Mouse (Mus musculus) megakaryocyte-erythroid progenitor cell, adult 5-6 weeks (primary cell): ENCODE data around the gene Wwox. TPM values are rescaled to one million over a fixed set of nuclear protein-coding genes. Genes with fewer than 3 reads are reported as not detected.
"Not testable (repeated sequence)": the region's sequence is repeated elsewhere in the genome, so short reads cannot be mapped to it uniquely, and the experiment has no call there.

ENCODE experiments used
- ATAC-seq: replicated peaks from 2 replicates; pipeline ENCODE4 v1.8.0; 2016; ENCODE audit warnings: mild to moderate bottlenecking, inconsistent platforms; ENCODE audit not compliant: severe bottlenecking, poor library complexity, low FRiP score, low TSS enrichment
- total RNA-seq, 2 experiments: library from RNA; stranded (forward) in 1 of 2; stranded (reverse) in 1 of 2; fragments of 200-1000, 215-1000 nt in 1 of 2; fragments of >200 nt in 1 of 2; fragmentation: Nextera tagmentation in 1 of 2; gene quantifications; 2 replicates each; pipeline ENCODE4 v1.2.3; 2014 to 2017

The Wwox gene
- total RNA-seq, 2 experiments from 2014 or later, result 8.5 to 28.7 TPM

- ATAC-seq, result no peak; the same call in 1 of the 2 replicates
Observed at GRCm38 (mm10) chr8:114816343-114816742, 376.9 kb downstream of the Wwox start.

DNA sequence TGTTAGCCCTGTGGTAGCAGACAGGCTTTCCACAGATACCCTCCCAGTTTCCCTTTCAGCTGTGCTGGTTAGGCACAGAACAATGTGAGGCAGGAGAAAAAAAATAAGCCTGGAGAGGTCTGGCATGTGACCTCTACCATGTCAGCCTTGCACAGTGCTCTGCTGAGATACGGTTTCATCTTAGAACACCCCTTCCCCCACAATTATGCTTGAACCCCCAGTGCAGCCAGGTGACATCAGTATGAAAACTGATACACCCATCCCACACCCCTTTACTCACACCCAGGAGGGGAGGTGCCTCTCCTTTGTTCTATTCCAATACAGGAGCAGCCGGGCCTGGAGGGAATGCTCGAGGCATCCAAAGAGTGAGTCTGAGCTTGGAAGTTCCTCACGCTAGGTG is 377.5 kb downstream of the Wwox start:
- ATAC-seq, result no peak

DNA sequence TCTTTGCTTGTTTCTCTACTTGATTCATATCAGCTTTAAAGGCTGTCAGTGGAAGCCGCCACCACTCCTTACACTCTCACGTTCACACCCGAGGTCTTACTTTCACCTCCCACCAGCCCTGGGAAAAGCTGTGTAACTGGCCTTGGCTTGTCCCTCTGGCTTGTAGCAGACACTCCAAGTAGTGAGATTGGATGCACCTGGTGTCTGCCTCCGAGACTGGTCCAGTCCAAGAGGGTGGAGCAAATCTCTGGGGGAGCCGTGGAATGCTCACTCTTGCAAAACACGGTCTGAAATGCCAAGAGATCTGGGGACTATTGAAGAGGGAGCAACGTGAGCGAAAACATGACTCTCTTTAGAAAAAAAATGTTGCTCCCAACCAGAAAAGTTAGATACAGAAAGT is 382.1 kb downstream of the Wwox start:
- no peak for ATAC-seq

DNA sequence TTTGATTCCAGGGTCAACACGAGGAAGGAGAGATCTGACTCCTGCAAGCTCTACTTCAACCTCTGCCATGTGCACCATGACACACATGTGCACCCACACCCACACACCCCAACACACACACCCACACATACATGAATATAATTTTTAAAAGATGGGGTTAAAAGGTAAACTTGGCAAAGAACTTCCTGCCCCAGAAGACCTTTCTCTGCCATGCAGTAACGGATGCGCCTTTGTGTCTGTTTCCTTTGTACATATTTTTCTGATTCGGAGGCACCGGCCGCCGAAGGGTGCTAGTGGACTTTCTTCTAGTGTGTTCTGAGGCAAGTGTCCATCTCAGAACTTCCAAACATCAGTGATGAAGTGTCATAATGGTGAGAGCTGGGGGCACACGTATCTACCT is 386.0 kb downstream of the Wwox start:
- ATAC-seq, result no peak

GRCm38 (mm10) chr8:114826991-114827390 is 387.5 kb downstream of the Wwox start:
- no peak for ATAC-seq

DNA sequence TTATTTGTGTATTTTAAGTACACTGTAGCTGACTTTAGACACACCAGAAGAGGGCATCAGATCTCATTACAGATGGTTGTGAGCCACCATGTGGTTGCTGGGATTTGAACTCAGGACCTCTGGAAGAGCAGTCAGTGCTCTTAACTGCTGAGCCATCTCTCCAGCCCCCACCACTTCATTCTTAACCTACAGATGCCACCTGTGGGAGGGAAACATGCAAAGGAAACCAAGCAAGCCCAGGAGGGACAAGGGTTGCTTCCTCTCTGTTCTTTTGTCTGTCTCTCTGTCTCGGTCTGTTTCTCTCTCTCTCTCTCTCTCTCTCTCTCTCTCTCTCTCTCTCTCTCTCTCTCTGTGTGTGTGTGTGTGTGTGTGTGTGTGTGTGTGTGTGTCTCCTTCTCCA is 388.4 kb downstream of the Wwox start:
- ATAC-seq, result not testable (repeated sequence)

DNA sequence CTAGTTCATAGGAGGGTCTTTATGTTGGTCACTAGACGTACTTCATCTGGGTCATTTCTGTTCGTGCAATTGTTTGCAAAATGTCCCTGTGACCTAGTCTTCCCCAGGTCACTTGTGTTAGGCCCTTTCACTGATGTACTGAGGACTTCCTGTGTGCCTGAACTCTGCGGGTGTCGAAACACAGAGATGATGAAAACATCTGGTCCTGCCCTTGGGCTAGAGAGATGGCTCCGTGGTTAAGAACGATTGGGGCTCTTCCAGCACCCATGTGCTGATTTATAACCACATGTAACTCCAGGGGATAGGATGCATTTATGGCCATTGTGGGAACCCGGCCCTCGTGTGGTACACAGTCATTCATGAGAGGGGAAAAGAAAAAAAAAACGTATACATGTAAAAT is 392.1 kb downstream of the Wwox start:
- ATAC-seq, result no peak

GRCm38 (mm10) chr8:114832251-114832774 is 392.9 kb downstream of the Wwox start:
- ATAC-seq, result no peak

- ATAC-seq, result no peak
Observed at GRCm38 (mm10) chr8:114834730-114835129, 395.3 kb downstream of the Wwox start.

- peak; percentile 87 for ATAC-seq
Observed at GRCm38 (mm10) chr8:114839998-114840397, 400.5 kb downstream of the Wwox start.

DNA sequence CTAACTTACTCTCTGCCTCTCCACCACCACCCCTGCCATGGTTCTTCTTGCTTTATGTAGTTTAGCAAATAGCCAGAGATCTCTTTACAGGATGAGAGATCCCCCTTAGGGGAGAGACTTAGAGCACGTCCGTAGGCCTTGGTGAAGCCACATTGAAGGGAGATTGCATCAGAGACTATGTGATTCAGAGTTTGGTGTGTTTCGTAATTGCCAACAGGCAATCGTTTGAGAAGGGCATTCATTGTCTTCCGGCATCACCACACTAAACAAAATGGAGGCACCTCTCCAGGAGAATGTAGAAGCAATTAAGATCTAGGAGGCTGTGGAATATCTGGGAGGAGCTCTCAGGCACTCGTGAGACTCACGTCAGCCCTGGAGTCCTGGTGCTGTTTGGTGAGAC is 408.2 kb downstream of the Wwox start:
- ATAC-seq, result no peak

DNA sequence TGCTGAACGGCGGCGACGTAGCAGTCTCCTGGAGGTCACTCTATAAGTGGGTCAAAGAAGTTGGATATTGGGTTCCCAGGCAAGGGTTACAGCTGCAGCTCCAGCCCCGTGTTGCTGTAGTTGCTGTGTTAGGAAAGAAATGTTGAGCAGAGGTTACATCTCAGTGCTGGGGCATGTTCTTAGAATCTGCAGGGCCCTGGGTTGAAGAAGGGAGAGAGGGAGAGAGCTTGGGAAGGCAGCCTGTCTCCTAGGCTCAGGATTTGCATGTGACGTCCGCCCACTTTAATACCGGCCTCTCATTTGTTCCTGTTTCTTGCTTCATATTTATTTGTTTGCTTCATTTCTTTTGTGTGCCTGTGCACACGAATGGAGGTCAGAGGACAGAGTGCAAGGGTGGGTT is 410.0 kb downstream of the Wwox start:
- no peak for ATAC-seq

GRCm38 (mm10) chr8:114850014-114850870 is 410.8 kb downstream of the Wwox start:
- no peak for ATAC-seq

- ATAC-seq, result no peak
Observed at GRCm38 (mm10) chr8:114853765-114854164, 414.3 kb downstream of the Wwox start.

DNA sequence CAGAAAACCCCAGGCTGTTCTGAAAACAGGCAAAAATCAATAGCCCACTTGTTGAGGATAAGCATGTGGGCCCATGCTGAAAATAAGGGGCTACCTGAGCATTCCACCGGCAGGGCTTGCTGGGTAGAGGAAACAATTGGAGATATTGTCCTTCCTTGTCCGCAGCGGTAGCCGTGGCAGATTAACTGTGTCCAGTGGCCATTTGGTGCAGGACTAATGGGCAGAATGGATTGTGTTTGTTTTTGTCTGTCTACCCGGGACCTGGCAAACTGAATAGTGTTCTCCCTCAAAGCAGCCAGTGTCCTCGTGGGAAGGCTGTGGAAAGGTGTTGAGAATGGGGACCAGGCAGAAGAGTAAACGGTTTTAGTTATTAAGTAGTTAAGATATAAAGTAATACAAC is 416.4 kb downstream of the Wwox start:
- ATAC-seq, result no peak

DNA sequence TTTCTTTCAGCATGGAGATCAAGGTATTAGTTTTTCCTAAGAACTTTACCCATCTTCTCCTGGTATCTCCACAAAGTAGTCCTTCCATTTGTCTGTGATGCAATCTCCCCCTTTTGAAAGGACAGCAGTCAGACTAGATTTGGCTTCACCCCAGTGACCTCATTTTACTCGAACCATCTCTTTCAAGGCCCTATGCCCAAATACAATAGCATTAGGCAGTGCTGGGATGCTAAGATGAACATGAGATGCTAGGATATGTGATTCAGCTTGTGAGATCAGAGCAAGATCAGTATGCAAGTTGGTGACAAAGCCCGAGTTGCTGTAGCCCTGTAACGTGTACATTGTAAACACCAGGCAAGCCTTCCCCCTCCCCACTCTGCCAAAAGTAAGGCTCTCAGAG is 426.5 kb downstream of the Wwox start:
- ATAC-seq, result no peak

DNA sequence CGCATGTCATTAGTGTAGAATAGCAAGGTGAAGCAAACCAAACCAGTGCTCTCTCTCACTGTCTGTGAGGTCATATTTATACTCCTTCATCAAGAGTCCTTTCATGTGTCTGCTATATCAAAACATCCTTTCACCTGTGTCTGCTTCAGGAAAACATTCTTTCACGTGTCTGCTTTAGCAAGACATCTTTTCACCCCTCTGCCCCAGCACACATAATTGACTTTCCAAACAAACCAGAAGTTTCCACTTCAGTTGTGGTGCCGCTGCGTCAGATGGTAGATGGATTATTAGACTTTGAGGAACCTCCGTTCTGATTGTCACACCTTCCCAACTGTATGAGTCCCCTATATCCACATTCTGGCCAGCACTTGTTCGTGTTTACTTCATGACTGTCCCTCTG is 429.9 kb downstream of the Wwox start:
- ATAC-seq, result no peak

- no peak for ATAC-seq
Observed at GRCm38 (mm10) chr8:114870410-114870809, 431.0 kb downstream of the Wwox start.

GRCm38 (mm10) chr8:114872491-114872890 is 433.0 kb downstream of the Wwox start:
- ATAC-seq, result no peak

GRCm38 (mm10) chr8:114875161-114875560 is 435.7 kb downstream of the Wwox start:
- ATAC-seq, result no peak

DNA sequence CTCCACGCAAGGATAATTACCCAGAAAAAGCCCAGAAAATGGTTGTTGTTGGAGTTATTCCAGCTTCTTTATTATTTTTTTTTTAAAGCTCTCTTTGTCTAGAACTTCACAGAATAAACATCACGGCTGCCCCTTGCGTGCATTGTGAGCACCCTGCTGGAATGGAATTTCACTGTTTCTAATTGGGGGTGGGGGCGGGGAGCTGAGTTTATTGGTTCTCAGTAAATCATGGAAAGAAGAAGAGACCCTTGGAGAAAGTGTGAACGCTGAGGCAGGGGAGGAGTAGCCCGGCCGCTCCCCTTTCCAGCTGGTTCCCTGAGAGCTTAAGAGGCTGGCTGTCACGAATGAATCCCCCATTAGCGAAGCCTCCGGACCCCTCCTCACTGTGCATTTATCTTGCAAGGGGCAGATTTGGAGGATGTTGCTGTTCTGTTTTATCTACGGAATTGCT is 436.7 kb downstream of the Wwox start:
- no peak for ATAC-seq
